Mouse (Mus musculus) ES-E14 (cell line): Measurements from ENCODE around the gene Pigt.

Experiments used
- CHD2 ChIP-seq: IDR thresholded peaks from 2 replicates; pipeline ENCODE4 v1.6.1; 2014; ENCODE audit warnings: mild to moderate bottlenecking, low read depth, low read length, inconsistent platforms
- HCFC1 ChIP-seq: IDR thresholded peaks from 2 replicates; pipeline ENCODE4 v1.6.1; 2012; ENCODE audit warnings: low read length, inconsistent platforms, borderline replicate concordance; ENCODE audit not compliant: insufficient read depth
- MAFK ChIP-seq: IDR thresholded peaks from 2 replicates; pipeline ENCODE4 v1.6.1; 2014; ENCODE audit warnings: mild to moderate bottlenecking, low read depth, low read length, inconsistent platforms; ENCODE audit not compliant: insufficient read depth
- ZC3H11A ChIP-seq: IDR thresholded peaks from 2 replicates; pipeline ENCODE4 v1.6.1; 2012; ENCODE audit warnings: low read depth, mild to moderate bottlenecking, inconsistent platforms, low read length, borderline replicate concordance
- ZNF384 ChIP-seq: IDR thresholded peaks from 2 replicates; pipeline ENCODE4 v1.6.1; 2012; ENCODE audit warnings: low read depth, low read length, inconsistent platforms

DNA sequence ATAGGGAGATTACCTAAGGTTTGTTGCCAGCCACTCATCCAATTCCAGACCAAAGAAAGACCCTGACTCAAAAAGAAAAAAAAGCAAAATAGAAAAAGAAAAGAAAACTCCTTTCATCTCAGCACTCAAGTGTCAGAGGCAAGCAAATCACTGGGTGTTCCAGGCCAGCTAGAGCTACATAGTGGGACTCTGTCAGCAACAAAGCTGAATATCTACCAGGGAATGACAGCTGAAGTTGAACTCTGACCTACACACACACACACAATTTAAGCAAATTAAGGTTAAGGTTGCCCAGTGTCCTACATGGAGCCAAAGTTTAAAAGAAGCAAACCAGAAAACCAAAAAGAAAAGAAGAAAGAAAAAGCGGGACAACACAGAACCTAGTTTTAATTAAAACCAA is 49.2 kb upstream of the Pigt start:
- no peak for TF ChIP-seq HCFC1
- TF ChIP-seq ZNF384 = no peak
- no peak for TF ChIP-seq MAFK
- TF ChIP-seq CHD2 = no peak
- no peak for TF ChIP-seq ZC3H11A
